Mouse (Mus musculus) frontal cortex, postnatal 10 days (tissue): ENCODE results near the gene Cpt2.

Experiments
- DNase-seq, 2 experiments: peaks; one replicate each; pipeline ENCODE4 v3.0.0; 2022; ENCODE audit warnings: low spot score in 2 of 2, mixed read lengths in 1 of 2

Gene Cpt2

DNA sequence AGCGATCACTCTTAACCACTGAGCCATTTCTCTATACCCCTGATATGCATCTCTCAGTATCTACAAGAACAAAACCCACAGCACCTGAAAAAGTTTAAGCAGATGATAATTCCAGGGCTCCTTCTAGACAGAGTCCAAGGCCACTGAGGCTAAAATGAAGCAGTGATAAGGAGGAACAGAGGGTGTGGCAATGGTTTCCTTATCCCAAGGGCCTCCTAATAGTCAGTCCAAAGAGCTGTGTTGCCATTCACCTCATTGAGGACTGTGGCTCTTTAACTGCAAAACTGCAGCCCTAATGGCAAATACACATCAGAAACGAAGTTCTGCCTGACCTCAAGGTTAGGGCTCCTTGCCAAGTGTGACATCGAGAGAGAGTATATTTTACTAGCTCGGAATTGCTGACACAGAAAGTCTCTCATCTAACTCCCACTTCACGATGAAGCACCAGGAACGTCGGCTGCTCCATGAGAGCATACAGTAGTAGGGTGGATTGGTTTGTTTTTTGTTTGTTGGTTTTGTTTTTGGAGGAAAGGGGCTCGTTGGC, 2.2 kb downstream of the Cpt2 start:
- no peak for DNase-seq

DNA sequence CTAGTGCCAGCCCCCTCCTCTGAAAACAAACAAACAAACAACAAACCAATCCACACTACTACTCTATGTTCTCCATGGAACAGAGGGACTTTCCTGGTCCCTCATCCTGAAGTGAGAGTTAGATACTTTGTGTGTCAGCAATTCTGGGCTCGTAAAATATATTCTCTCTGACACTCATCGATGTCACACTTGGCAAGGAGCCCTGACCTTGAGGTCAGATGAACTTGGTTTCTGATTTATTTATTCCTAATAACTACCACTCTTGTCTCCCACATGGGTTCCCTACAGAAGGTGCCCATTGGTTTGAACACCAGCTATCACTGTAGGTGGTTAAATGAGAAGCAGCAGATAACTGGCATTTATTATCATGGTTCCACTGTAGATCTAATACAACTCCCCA, 3.1 kb downstream of the Cpt2 start:
- DNase-seq = no peak

DNA sequence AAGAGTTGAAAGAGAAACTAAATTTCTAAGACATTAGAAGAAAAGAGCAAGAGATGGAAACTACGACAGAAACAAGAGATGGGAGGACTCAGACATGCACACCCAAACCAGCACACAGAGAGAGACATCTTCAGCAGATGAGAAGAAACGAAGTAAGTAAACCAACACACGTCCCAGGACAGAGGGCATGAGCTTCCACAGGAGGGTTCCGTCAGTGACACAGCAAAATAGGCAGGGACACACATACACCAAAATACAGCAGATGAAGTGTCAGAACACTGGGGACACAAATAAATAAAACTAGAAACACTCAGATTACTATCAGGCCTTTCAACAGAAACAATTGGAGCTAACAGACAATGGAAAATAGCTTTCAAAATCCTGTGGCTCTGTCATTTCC, 13.4 kb downstream of the Cpt2 start:
- DNase-seq = no peak

GRCm38 (mm10) chr4:107906561-107906960, 16.8 kb downstream of the Cpt2 start:
- no peak for DNase-seq

DNA sequence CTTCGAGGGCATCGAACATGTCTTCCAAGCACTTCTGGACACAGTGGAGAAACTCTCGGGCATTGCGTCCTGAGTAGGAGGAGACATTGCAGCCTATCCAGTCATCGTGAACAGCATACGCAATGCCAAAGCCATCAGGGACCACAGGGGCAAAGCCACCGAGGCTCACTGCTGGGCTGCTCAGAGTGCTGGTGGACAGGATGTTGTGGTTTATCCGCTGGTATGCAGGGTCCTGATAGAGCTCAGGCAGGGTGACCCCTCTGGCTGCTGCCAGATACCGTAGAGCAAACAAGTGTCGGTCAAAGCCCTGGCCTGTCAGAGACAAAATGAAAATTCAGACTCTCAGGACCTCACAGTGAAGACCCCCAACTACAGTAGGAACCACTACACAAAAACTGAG, 19.2 kb downstream of the Cpt2 start:
- DNase-seq = no peak

GRCm38 (mm10) chr4:107900206-107900605, 23.2 kb downstream of the Cpt2 start:
- DNase-seq = no peak

DNA sequence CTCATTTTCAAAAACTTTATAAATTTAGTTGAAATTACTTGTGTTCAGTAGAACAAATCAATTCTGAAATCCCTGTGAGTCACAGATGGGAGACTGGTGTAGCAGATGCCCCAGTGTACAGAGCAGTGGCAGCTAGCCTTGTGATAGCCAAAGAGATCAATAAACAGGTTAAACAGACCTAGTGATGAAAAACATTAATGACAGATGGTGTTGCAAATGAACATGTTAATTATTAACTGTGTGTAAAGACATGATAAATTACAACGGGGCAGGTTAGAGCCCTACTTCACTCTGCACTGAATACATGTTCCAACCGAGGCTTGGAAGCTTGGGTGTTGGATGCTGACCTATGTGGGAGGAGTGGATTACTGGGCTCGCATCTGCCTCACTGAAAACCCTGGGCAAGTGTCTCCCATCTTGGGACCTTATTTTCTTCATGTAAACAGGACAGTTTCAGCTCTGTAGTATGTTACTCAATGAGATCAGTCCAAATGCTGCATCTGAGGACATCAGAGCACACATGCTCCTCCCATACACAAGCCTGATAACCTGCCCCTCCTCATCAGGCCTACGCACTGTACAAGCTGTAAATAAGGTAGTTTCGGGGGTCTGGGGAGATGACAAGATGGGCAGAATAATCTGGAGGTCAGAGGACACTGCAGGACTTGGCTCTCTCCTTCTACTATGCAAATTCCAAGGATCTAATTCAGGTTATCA, 24.0 kb downstream of the Cpt2 start:
- DNase-seq = no peak

DNA sequence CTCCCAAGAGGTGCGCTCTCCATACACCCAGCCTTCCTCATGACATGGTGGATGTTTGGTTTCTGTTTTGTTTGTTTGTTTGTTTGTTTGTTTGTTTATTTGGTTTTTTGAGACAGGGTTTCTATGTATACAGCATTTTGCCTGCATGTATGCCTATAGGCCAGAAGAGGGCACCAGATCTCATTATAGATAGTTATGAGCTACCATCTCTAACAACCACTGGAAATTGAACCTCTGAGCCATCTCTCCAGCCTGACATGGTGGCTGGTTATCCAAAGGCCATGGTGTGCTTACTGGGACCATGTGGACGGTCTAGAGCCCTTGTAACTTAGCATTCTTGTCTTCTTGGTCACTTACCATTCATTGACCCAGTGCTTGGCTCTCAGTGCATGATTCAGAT, 30.7 kb downstream of the Cpt2 start:
- DNase-seq = no peak

DNA sequence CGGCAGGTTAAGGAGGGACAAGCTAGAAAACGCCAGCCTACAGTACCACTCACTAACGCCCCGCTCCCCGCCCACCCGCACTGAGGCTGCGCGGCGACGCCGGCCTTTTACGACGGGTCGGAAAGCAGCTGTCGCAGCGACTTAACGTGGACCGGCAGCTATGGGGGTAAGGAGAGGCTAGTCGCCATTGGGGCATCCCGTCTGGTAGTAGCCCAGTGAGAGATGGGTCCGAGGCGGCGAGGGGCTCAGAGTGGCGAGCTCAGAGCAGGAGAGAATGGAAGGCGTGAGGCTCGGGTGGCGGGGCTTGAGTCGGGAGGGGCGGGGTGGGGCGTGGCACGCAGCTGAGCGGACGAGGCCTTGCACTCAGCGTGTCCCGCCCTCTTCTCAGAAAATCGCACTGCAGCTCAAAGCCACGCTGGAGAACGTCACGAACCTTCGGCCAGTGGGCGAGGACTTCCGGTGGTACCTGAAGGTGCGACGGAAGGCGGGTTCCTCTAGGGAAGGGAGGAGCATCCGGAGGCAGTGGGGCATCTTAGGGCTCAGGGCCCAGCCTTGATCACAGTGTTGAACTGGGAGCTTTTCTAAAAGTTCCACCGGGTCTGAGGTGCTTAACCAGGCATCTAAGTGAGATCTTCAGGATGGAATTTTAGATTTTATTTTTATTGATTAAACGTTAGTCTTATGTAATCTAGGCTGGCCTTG, 33.5 kb downstream of the Cpt2 start, which contains the start of gene 0610037L13Rik:
TSS of gene 0610037L13Rik (plus strand) at position 83 of the 702 bp plus-strand sequence.
- DNase-seq = peak; percentile 89 to 91

DNA sequence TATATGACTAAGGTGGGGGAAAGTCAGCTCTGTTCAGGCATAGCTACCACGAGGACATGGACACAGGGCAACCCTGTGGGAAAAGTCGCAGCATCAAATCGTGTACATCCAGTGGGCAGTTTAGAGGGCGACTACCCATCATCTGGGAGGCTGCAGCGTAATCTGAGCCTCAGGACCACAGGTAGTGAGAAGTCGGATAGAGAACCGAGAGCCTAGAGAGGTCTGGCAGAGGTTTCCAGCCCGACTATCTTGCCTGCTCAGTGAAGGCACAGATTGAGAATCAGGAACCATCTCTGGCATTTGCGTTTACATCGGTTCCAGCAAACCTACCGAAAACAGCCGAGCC, 34.1 kb downstream of the Cpt2 start:
- DNase-seq = no peak

DNA sequence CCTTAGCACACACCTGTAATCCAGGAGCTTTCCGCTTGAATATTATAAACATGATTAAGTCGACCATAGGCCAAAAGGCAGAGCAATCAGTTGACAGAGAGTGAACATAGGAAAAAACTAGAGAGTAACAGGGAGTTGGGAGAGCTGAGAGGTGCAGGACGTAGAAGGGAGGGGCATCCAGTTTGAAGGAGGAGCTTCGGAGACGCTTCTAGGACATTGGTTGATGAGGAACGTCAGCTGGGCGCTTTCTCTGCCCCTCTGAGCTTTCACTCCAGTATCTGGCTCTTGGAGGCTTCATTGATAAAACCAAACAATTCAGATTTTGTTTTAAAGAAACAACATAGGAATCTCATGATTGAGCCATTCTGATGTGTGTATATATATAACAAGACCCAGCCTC, 37.0 kb downstream of the Cpt2 start:
- DNase-seq = no peak

GRCm38 (mm10) chr4:107881631-107882030, 41.8 kb downstream of the Cpt2 start:
- DNase-seq = no peak

DNA sequence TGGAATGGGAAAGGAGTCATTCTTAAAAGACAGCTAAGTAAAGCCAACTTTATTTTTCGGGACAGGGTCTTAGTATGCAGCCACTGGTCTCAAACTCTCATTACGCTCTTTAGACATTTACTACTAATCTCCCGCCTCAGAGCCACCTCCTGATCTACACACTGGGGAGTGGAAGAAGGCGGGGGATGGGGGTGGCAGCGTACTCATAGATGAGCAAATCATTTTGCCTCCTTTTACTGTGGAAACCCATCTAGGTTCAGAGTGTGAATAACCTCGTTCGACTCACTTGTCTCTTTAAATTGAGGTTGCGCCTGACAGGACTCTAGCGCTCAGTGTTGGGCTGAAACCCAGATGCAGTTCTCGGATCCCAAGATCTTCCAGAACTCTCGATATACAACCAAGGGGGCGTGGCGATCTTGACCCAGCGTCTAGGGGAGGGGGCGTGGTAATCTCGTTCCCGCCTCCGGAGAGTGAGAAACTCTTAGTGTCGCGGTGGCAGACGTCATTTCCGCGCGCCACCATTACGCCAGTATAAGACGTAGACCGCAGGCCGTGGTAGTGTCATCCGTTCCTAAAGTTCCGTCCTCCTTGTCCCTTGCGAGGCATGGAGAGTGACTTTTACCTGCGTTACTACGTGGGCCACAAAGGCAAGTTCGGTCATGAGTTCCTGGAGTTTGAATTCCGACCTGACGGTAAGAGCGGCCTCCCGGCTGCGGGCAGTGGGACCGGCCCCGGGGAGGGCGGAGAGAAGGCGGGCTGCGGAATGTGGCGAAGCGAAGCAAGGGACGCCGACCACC, 44.0 kb downstream of the Cpt2 start, which contains the start of gene Magoh:
TSS of gene Magoh (plus strand) at position 502 of the 797 bp plus-strand sequence.
- peak; percentile 91 to 97 for DNase-seq

DNA sequence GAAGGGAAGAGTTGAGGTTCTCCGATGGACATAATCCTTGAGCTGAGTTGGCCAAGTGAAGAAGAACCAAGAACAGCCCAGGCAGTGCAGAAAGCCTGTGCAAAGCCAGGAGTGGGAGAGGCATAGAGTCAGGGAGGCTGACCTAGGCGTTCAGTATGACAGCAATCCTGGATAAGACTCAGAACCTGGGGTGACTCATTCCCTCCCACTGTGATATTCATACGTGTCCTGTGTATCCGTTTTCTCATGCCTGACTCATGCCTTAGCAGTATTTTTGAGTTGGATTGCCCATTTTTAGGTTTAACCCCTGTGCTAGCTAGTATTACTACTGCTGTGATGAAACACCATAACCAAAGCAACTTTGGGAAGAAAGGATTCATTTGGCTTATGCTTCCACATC, 58.5 kb downstream of the Cpt2 start:
- DNase-seq = no peak

DNA sequence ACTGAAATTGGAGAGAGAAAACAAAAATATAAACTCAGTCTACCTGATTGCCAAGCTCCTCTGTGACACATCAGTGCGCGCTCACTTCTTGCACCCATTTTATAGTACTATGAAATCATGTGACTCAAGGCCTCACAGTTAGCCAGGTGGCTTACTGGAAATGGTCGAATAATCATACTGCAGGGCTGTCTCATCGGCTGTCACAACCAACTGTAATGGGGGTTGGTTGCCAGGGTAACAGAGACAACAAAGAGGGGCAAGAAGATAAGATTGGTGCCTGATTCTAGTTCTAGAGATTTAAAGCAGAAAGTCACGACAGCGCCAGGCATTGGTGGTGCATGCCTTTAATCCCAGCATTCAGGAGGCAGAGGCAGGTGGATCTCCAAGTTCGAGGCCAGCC, 64.4 kb downstream of the Cpt2 start:
- DNase-seq = no peak

- DNase-seq = no peak
These were observed 66.3 kb downstream of the Cpt2 start for GRCm38 (mm10) chr4:107856958-107857686.
